Mouse (Mus musculus) urinary bladder, postnatal 10 days (tissue): ENCODE measurements around the gene Elovl7.

ENCODE experiments used
- DNase-seq: peaks from one replicate; pipeline ENCODE4 v3.0.0; 2022; ENCODE audit warnings: low spot score

The Elovl7 gene

GRCm38 (mm10) chr13:108245086-108245697 is 31.0 kb downstream of the Elovl7 start:
- DNase-seq = no peak

DNA sequence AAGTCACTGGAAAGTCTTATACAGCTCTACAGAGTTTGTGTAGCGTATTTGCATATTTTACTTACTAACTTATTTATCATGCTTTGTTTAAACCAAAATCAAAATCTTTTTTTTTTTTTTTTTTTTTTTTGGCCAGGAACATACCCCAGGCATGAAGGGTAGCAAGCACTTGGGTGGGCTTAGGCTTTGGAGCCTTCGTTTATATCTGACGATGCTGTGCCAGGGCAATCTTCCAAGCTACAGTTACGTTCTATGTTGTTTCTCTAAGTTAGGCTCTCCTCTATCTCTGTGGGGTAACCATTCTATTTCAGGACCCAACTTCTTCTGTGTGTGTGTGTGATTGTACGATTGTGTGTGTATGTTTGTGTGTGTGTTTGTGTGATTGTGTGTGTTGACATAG is 36.9 kb downstream of the Elovl7 start:
- DNase-seq = no peak

DNA sequence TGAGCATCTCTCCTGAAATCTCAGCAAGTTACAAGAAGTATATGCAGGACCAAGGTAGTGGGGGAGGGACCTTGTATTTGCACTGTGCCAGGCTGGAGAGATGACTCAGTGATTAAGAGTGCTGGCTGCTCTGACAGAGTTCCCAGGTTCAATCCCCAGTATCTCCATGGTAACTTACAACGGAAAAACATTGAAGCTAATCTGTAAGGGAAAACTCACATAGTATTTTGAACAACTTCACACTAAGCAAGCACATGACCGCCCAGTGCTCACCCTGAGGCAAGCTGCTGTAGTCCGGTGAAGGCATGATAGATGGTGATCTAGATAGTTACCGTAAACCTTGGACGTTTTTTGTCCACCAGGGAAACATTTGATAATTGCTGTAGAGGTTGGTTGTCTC is 39.8 kb downstream of the Elovl7 start:
- DNase-seq = no peak

DNA sequence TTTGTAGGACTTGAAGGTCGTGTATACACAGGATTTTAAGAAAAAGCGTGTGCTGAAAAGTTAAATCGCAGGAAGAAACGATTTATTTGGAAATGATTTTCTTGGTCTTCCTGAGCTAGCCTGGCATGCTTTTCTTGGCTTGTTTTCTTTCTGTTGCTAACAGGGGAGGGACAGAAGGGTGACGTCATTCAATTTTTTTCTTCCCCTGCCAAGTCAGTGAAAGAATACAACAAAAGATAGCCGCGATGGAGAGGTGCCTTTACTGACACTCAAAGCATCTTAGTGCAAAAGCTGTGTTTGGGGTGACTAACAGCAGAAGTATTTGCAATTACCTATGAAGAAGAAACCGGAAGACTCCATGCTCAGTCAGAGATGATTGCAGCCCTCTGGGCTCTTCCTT is 48.8 kb downstream of the Elovl7 start:
- no peak for DNase-seq

DNA sequence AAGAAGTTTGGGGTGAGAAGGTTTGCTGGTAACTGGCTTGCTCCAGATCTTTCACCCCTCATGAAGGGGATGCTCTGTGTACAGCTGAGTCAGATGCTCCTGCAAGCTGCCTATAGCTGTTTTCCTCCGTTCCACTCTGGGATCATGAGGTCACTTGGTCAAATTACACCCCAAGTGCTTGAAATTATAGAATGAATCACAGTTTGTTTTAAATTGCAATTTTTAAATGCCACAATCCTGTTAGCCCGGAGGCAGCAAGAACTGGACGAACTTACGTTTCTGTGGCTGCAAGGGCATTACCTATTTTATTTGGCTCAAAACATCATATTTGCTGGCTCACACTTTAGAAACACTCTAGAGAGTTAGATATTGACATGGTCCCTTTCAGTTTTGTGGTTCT is 51.2 kb downstream of the Elovl7 start:
- no peak for DNase-seq

GRCm38 (mm10) chr13:108267841-108268634 is 53.8 kb downstream of the Elovl7 start:
- no peak for DNase-seq

DNA sequence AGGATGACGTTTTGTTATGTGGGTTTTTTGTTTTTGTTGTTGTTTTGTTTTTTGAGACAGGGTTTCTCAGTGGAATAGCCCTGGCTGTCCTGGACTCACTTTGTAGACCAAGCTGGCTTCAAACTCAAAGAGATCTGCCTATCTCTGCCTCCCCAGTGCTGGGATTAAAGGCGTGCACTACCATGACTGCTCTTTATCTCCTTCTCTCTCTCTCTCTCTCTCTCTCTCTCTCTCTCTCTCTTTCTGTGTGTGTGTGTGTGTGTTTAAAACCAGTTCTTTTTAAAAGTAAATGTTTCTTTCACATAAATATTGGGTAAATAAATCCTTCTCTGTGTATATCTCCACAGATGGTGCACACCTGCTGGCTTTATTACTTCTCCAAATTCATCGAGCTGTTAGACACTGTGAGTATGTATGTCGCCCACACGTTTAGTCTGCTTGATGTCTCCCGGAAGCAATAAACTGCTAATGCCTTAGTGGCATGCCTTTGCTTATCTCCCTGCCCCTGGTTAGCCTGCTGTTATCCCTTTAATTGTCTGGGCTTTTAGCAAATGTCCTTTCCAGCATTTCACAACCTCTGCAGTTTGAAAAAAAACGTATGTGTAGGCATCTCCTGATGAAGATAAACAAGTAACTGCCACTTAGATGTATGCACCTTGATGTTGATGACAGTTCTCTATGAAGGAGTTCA is 57.4 kb downstream of the Elovl7 start:
- DNase-seq = no peak

DNA sequence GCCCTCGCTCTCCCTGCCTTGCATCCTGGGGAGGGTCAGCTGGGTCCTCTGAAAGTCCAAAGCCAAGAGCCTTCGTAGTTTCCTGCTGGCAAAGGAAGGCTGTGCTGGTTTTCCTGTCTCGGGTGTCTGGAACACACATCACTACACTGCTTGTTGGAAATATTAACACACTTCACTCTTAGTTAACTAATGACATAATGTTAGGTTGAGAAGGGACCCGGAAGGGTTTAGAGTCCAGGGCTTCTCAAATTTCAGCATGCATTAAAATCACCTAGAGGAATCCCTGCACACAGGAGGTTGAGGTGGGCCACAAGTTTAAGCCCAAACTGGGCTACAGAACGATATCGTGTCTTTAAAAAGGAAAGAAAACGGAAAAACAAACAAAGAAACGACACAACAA is 58.1 kb downstream of the Elovl7 start:
- no peak for DNase-seq

GRCm38 (mm10) chr13:108273034-108273433 is 58.8 kb downstream of the Elovl7 start:
- no peak for DNase-seq

DNA sequence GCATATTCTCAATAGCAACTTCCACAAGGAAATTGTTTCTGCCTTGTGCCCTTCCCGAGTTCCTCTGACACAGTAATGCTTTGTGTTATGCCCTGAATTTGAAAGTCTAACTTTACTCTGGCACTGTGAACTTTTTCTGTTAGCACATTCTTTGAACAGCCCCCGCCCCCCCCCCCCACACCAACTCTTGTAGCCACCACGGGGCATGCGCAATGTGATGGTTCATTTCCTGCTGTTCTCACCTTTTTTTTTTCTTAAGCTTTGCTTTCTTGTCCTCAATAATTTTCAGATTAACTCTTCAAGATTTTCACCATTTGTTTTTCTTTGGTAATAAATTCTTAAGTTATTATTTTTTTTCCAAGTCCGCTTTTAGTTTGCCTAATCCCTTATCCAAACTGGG is 59.3 kb downstream of the Elovl7 start:
- no peak for DNase-seq

GRCm38 (mm10) chr13:108276561-108276960 is 62.4 kb downstream of the Elovl7 start:
- DNase-seq = no peak

DNA sequence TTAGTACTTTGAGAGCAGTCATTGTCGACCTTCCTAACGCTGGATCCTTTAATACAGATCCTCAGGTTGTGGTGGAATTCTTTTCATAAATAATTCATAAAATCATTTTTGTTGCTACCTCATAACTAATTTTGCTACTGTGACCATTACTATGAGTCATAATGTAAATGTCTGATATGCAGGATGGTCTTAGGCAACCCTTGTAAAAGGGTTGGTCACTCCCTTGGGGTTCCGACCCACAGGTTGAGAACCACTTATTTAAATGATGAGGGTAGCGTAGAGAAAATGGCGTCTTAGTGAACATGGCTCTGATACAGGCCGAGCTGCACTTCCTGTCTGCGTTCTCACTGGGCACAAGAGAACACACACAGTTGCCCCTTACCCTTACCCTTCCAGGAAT is 63.1 kb downstream of the Elovl7 start:
- DNase-seq = no peak

GRCm38 (mm10) chr13:108278592-108278991 is 64.4 kb downstream of the Elovl7 start:
- no peak for DNase-seq

GRCm38 (mm10) chr13:108284312-108284711 is 70.1 kb downstream of the Elovl7 start:
- no peak for DNase-seq

DNA sequence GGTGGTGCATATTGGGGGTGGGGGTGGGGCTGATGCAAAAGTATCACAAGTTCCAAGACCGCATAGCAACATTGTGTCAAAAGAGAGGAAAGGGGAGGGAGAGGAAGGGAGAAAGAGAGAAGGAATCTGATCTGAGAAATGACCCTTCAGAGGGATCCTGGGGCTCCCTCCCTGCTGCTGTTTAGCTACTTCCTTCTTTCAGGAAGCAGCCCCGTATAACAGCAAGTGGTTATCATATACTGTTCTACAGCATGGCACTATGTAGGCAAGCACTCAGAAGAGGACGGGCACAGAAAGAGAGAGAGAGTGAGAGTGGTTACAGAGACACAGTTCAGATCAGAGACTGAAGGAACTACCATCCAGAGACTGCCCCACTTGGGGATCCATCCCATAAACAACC is 73.7 kb downstream of the Elovl7 start:
- no peak for DNase-seq

DNA sequence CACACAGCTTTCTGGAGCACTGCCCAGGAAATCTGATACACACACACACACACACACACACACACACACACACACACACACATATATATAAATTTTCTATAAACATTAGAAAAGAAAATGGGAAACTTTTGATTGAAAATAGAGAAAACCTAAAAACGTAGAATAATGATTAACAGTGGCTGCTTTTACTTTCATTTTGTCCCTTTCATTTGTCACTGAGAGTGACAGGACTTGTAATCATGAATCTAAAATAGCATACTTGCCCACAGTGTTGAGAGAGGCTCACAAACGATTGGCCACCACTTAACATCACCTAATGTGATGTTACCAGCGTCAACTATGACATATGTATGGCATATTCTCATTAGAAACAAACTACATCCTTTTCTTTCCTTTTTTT is 75.2 kb downstream of the Elovl7 start:
- no peak for DNase-seq

DNA sequence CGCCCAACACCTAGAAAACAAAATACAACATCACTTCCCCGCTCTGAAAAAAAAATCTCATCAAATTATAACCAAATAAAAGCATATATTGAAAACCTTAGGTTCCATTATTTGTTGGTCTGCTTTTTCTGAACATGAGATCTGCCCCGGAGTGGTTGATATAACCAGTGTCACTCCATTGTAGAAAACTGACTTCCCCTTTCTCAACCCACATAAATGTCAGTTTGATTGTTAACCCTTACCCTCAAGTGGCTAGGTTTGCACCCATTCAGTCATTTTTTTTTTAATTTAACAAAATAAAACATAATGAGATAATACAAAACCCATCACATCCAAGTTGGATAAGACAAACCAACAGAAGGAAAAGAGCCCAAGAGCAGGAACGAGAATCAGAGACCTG is 76.1 kb downstream of the Elovl7 start:
- no peak for DNase-seq

- no peak for DNase-seq
Observed at GRCm38 (mm10) chr13:108297350-108298093, 83.3 kb downstream of the Elovl7 start.

DNA sequence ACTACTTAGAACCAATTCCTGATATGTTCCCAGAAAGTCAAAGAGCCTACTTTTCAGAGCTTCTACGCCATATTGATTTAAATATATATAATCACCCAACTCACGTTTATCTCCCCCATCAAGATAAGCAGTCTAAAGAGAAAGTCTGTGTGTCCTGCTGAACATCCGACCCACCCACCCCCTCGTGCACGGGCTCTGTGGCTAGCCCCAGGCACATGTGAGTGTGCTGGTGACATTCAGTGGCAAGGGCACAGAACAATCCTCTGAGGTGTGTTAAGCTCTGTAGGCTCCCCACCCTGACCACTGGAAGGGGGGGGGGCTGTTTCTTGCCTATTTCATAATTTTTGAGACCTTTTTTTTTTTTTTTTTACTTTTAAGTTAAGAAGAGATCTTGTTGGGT is 84.0 kb downstream of the Elovl7 start:
- DNase-seq = no peak

DNA sequence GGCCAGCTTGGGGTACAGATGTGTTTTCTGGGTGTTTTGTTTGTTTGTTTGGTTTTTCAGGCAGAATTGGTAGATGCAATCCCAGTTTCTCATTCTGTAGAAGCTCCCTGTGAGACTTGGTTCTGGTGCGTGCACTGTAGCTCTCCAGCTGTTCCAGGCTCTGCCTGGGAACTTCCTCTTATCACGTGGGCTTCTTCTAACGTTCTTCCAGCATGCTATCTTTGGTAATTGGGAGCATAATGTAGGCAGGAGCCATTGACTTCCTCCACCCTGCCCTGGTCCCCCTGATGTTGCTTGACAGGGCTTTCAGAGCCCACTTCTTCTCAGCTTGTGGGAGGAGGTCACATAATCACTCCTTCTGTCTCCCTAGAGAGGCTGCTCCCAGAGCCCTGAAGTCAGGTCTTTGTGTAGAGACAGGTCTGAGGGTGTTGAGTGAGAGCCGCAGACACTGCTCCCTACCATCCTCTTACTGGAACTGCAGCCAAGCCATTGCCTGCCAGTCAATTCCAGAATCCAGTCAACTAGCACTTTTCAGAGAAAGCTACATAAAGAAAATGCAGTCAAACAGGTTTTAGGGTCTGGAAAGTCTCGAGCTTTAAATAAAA is 86.2 kb downstream of the Elovl7 start:
- DNase-seq = no peak

DNA sequence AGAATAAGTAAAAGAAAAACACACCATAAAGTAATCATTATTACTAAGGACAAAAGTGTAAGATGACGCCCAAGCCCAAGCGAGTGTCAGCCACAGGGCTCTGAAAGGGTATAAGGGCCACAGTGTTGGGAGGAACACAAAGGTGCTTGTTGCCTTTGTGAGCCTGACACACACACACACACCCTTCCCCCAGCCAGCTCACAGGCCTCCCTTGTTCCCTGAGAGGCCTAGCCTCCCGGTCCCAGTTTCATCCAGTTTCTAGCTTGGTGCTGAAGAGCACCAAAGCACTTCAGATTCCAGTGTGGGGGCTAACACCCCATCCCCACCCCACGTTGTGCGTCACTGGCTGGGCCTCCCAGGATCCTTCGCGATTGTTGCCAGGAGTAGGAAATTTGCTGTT is 87.2 kb downstream of the Elovl7 start:
- DNase-seq = no peak
